Mouse (Mus musculus) splenic B cell, adult 2 months (primary cell): ENCODE data around the gene Bivm.

Experiments
- DNase-seq: peaks from one replicate; pipeline ENCODE4 v3.0.0-alpha.2; 2011; ENCODE audit warnings: low read depth, low spot score
- H3K27me3 ChIP-seq: 2 replicates; pipeline ENCODE4 v1.6.1; 2012; ENCODE audit warnings: mild to moderate bottlenecking, low read length, moderate library complexity, mixed read lengths; ENCODE audit not compliant: control insufficient read depth, poor library complexity, insufficient read depth, severe bottlenecking
- H3K36me3 ChIP-seq: 2 replicates; pipeline ENCODE4 v1.6.1; 2012; ENCODE audit warnings: mild to moderate bottlenecking, low read length, moderate library complexity, mixed read lengths; ENCODE audit not compliant: control insufficient read depth, poor library complexity, insufficient read depth, severe bottlenecking

The Bivm gene

DNA sequence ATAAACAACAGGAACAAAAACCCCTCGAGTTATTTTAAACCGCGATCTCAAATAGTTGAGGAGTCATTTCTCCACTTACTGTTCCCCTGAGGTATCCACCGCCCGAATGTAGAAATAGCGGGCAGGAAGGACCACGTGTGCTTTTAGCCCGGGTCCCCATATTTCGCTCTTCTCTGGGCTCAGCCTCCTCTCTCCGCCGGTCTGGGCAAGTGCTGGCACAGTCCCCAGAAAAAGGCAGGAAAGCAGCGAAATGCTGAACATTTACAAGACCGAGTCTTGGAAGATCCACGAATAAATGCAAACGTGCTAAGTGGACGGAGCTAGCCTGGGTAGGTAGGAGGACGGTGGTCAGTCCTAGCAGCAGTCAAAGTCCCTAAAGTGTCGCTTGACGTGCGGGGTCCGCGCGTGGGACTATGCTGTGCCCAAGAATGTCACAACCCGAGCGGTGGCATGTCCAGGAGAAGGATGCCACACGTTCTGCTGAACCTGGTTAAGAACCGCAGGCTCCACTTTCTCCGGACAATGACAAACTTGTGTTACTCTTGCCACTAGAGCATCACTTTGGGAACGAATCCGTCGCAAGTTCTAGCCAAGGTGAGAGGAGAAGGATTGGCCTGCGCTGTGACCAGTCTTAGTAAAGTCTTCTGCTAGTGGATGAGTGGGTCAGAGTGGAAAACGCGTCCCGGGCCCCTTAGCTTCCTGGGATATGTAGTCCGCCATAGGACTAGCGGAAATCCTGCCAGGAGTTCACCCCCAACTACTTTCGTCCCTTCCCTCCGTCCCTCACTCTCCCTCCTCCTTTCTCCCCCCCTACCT is at the start of gene Bivm, which contains the start of gene Kdelc1:
Bivm (plus strand) TSS at position 719 of the 816 bp plus-strand sequence.
Kdelc1 (minus strand) TSS at position 570 of the 816 bp plus-strand sequence.
- H3K27me3 ChIP-seq: no peaks in the 10 kb centered on the region
- peak; percentile 76 for DNase-seq

DNA sequence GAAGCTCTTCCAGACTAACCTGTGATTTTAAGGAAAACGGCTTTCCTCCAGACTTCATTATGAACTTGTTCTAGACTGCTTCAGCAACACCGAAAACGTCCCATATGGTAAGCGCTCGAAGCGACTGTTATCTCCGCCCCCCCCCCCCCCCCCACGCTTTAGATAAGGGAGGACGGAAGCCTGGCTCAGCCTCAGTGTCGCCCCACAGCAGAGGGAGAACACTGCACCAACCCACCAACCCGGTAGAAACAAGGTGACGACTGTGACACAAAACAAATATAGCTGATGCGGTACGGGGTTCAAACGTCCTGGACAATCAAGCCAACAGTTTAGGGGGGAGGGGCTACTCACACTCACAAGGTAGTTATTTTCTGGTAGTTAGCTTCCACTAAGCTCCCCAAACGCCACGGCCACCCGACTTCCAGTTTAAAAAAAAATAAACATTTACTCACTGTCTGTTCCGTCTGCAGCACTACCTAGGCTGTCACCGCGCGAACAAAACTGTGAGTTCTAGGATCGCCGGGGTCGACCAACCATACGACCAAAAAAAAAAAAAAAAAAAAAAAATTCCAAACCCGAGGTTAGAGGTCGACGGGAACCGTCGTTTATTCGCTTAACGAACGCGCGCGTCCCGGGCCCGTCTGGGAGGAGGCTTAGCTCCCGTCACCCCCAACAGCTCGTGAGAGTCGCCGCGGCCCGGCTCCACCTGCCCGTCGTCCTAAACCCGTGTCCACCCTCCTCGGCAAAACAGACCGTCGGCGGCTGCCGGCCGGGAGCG is 17.1 kb upstream of the Bivm start:
- DNase-seq: peak; percentile 77
- H3K36me3 ChIP-seq: no peaks in the 10 kb centered on the region
- no peaks in the 10 kb centered on the region for H3K27me3 ChIP-seq

More for the DNA sequence above, at the start of gene Bivm, which contains the start of gene Kdelc1:
- H3K36me3 ChIP-seq: no peaks in the 10 kb centered on the region

DNA sequence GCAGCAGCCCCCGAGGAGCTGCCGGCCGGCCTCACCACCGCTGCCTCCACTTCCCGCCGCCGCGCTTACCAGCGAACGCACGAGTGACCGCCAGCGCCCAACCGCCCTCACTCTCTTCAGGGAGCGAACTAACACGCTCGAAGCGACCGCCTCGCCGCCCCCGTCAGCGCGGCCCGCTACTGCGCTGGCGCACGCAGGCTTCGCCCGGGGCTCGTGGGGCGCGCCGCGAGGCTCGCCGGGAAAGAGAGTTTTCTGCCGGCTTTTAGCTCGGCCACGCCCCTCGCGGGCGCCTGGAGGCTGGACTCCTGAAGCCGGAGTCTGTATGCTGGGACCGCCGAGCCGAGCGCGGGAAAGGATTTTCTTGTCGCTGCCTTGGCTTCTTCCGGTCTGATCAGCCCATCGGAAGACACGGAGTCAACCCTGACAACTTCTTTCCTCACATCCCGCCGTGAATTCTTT is 16.5 kb upstream of the Bivm start, which contains the start of gene Tex30:
Tex30 (minus strand) TSS at position 183 of the 459 bp plus-strand sequence.
- Histone ChIP-seq H3K27me3 (no peaks in the 10 kb centered on the region), H3K36me3 (no peaks in the 10 kb centered on the region)
- DNase-seq: peak; percentile 94

- DNase-seq: no peak
- Histone ChIP-seq H3K36me3 (no peaks in the 10 kb centered on the region), H3K27me3 (no peaks in the 10 kb centered on the region)
These were observed 15.8 kb upstream of the Bivm start for GRCm38 (mm10) chr1:44102939-44103338.

- no peak for DNase-seq
- Histone ChIP-seq H3K27me3 (no peaks in the 10 kb centered on the region), H3K36me3 (no peaks in the 10 kb centered on the region)
These were observed 1.2 kb upstream of the Bivm start for GRCm38 (mm10) chr1:44117571-44117970.

DNA sequence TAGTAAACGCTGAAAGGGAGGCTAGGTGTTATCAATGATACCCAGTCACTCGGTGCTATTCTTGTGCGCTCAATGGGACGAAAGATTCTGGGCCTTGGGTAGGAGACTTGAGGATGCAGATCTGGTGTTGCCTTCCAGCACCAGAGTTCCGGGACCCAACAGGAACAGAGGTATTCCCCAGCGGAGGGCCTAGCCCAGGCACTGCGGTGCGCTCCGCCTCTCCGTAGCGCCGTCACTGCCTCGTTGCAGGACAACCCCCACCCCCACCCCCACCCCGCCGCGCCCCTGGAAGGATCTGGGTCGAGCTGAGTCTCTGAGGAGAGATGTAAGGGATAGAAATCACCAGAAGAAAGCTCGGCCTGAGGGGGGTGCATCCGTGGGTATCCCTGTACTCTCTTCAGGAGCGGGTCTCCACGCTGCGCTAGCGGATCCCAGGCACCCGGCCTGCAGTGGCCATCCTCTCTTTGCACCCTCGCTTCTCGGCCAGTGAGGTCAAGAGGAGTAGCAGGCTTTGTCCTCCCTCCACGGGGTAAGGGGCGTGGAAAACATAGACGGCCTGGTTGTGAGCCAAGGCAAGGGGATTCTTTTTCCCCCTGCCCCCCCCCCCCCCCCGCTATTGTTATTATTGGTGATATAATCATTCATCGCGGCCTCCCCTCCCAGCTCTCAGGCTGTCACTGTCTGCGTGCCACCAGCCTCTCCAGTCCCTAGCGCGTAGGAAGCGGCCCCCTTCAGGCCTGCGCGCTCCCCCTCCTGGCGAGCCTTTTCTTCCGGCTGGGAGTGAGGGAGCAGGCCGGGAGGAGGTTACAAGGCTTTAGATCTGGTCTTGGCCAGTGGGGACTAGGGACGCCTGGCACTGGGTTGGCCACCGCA is 680 bp downstream of the Bivm start:
- no peaks in the 10 kb centered on the region for H3K36me3 ChIP-seq
- peak; percentile 45 for DNase-seq

DNA sequence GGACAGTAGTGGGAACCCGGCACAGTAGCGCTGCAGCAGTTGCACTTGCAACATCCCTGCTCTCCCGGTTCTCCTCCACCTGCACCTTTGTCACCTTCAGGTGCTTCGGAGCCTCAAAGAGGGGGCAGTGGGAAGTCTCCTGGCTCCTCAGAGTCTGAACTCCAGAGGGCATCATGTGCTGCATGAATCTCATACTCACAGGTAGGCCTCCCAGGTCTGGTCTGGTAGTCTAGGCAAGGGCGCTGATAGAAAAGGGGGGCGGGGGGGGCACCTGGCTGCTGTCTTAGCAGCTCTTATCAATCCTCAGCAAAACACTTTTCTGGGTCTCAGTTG is 1.3 kb downstream of the Bivm start:
- Histone ChIP-seq H3K36me3 (no peaks in the 10 kb centered on the region), H3K27me3 (no peaks in the 10 kb centered on the region)
- no peak for DNase-seq

More for the DNA sequence above, 680 bp downstream of the Bivm start:
- no peaks in the 10 kb centered on the region for H3K27me3 ChIP-seq

DNA sequence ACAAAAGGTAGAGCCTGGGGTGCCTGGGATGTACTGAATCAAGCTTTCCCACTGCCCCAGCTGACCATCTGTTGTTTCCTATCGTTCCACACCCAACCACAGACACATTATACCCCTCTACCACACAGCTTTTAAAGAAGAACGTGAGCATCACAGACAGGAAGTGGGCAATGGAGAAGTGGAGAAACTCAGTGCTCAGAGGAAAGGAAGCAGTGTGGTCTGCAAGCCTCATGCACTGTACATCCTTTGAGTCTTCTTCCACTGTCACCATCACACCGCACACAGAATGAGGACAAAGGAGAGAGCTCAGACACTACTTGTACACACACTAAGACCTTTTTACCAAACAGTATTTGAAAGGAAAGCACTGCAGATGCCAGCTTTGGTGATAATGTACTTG is 3.5 kb downstream of the Bivm start:
- peak; percentile 25 for DNase-seq
- Histone ChIP-seq H3K36me3 (no peaks in the 10 kb centered on the region), H3K27me3 (no peaks in the 10 kb centered on the region)

GRCm38 (mm10) chr1:44125590-44125989 is 6.8 kb downstream of the Bivm start:
- no peaks in the 10 kb centered on the region for H3K27me3 ChIP-seq
- DNase-seq: no peak
- H3K36me3 ChIP-seq: no peaks in the 10 kb centered on the region

DNA sequence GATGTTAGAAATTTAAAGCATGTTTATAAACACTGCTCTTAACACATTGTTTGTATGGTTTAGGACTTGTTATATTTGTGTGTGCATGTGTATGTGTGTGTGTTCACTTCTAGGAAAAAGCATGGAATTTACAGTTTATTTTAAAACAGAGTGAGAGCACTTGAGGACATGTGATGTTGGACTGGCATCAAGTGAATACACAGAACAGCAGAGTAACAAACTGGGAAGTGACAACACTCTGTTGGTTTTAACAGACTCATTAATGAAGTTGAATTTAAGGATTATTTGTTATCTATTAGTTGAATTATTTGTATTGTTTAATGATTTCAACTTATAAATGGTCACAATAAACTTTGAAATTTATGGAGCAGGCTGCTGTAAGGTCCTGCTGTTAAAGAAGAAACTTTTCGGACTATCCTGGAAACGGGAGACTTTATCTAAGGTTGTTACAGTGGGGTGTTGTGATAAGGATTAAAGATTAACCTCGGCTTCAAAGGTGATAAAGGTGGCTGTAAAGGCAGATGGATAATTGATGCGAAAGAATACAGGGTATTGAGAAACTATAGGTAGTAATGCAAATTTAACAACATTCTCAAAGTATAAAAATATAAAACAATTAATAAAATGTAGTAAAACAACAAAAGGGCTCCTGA is 11.3 kb downstream of the Bivm start:
- no peak for DNase-seq
- Histone ChIP-seq H3K36me3 (no peaks in the 10 kb centered on the region), H3K27me3 (no peaks in the 10 kb centered on the region)

DNA sequence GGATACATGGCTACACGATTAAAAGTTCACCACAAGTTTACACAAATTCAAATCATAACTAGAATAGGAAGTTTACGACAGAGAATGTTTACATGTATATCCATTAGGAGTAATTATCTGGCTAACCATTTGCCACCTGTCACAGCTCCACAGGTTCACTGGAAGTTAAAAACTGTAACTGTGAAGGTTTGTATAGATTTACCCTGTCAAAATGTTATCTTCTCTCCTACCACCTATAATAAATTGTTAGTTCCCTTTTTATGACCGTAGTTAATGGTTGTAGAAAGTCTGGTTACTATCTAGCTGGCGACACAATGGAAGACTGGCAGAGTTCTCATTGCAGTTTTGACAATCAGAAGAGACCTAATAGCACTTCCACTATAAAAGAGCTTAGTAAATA is 21.5 kb downstream of the Bivm start:
- no peak for DNase-seq
- Histone ChIP-seq H3K27me3 (no peaks in the 10 kb centered on the region), H3K36me3 (no peaks in the 10 kb centered on the region)

DNA sequence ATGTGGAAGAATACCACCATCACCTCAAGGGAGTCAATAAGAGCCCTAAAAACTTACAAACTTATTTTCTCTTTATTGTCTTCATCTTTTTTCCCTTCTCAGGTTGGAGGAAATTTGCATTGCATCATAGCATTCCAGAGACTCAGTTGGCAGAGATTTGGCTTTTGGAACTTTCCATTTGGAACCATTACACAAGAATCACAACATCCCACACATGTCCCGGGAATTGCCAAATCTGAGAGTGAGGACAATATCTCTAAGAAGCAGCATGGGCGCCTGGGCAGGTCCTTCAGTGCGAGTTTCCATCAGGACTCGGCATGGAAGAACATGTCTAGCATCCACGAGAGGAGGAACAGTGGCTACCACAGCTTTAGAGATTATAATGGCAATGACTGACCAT is 24.0 kb downstream of the Bivm start:
- no peaks in the 10 kb centered on the region for H3K27me3 ChIP-seq
- no peaks in the 10 kb centered on the region for H3K36me3 ChIP-seq
- DNase-seq: no peak

GRCm38 (mm10) chr1:44147563-44148381 is 29.0 kb downstream of the Bivm start, which contains the start of gene Ercc5:
Gene Ercc5, plus strand, starts transcription at chr1:44147744.
- Histone ChIP-seq H3K27me3 (no peaks in the 10 kb centered on the region), H3K36me3 (no peaks in the 10 kb centered on the region)
- DNase-seq: peak; percentile 87
